Mouse (Mus musculus): ENCODE measurements around the gene Stpg4.

Gene Stpg4

DNA sequence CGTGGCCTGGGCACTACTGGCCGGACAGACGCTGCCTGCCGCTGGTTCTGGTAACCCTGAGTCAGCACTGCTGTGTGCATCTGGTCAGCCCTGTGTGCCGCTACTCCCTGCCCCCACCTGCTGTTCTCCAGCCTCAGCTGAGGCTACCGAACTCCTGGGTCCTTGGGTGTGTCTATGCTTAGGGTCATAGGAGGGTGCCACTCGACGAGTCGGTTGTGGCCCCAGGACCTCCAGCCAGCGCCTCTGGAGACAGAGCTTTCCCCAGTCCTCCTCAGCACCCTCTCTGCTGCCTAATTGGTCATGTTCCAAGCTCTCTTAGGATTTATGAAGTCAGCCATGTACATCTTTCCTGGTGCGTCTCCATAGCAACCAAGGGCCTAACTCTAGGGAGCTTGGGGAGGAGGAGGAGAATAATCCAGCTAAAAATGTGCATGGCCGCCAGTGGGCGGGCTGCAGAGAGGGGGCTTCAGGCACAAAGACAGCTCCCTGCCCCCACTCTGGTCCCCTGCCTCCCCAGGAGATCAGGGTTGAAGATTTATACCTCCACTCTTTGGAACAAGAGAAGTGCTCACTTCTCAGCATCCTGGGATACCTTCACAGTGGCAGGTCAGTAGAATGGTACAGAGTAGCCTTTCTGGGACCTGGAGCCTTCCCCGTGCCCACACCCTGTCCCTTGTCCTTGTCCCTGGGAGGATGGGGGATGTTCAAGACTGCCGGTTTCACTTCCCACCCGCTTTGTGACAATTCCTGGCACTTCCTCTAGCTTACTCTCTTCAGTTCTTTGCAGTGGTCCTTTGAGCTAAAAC lies 49.0 kb downstream of the Stpg4 start:
- DNase-seq = peak; percentile 98

DNA sequence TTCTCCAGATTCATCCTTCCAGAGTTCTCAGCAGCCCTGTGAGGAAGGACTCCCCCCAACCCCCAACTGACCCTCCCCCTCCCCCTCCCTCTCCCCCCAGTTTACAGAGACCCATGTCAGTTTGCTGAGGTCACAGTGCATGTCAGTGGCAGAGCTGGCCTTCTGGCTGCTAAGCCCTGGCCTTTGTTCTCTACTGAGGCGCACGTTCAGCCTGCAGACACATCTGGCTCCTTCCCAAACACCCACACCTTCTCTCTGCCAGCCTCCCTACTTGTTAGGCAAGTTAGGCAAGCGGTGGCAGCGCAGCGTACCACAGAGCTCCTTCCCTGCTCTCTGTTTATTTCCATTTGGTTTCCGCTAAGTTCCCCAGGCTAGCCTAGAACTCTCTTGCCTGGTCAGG lies 50.0 kb downstream of the Stpg4 start:
- DNase-seq = peak; percentile 90

DNA sequence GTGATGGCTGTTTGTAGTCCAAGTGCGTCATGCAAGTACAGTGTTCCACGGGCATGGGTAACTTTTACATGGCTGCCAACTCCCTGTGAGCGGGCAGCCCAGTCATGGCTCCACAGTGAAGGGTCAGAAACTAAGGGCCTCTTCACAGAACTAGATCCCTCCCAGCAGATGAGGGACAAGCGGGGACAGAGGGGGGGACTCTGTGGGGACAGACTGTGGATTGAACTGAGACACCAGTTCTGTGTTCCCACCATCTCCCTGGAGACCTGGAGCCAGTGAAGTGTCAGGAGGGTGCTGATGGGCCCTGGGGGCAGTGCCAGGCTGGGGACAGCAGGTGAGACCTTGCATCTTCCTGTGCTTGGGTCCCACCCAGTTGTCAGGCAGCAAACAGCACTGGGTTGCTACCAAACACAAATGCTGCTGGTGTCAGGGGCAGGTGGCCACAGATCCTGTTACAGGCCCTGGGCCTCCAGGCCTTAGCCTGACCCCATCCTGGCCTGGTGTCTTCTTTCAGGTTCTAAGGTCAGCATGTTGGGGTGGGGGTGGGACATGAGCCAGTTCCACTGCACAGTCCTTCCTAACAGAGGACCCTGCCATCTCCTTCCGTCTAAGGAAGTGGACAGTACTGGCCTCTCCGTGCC lies 50.6 kb downstream of the Stpg4 start:
- DNase-seq = peak; percentile 95

- DNase-seq = peak; percentile 97
These were observed 51.5 kb downstream of the Stpg4 start for GRCm38 (mm10) chr17:87375941-87376511.

DNA sequence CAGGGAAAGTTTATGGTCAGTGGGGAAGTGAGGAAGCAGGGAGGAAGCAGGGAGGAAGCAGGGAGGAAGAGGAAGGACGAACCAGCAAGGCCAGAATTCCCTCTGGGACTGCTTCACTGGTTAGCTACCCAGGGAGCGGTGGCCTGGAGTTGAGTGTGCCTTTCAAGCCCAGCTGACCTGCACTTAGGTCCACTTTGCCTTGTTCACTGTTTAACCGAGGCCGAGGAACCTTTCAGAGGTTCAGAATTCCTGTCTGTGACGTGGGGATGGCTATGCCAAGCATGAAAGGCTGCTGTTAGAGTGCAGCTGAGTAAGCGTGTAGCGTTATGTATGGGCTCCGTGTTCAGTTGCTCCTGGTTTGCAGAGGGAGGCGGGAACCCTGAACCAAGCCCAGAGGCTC lies 54.2 kb downstream of the Stpg4 start:
- DNase-seq = peak; percentile 87

DNA sequence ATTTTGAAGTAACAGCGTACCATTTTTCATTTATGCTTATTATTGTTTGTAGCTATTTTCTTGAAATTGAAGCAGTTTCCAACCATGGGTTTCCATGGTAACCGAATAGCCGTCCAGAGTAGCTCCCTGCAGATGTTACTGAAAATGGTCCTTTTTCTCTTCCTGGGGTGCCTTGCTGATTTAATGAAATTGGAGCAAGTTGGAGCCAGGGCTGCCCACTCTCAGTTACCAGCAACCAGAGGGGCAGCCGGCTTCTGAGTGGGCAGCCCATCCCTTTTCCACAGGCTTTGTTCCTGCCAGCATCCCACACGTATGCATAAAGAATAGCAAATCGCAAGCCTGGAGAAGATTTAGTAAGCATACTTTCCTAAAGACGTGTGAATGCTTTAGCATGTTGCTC lies 55.4 kb downstream of the Stpg4 start:
- DNase-seq = peak; percentile 79

GRCm38 (mm10) chr17:87369270-87369759 lies 58.2 kb downstream of the Stpg4 start:
- no peak for DNase-seq

GRCm38 (mm10) chr17:87368481-87368880 lies 59.1 kb downstream of the Stpg4 start:
- DNase-seq = peak; percentile 92

GRCm38 (mm10) chr17:87367640-87368039 lies 59.9 kb downstream of the Stpg4 start:
- DNase-seq = peak; percentile 99

GRCm38 (mm10) chr17:87367228-87367627 lies 60.3 kb downstream of the Stpg4 start:
- DNase-seq = peak; percentile 95

DNA sequence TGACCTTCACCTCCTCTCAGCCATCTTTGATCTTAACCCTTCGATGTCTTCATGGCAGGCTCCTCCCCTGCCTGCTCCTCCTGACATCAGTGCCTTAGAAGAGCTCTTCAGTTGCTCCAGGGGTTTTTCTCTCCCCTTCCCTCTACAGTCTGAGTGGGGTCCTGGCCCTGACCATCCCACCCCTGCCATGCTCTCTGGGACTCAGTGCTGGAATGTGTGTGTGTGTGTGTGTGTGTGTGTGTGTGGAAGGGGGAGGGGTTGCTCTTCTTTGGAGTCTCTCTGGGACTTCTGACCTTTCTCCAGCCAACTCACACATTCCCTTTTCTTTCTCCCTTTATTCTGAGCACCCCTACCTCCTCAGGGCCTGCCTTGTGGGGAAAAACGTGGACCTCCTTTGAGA lies 61.0 kb downstream of the Stpg4 start:
- DNase-seq = no peak

DNA sequence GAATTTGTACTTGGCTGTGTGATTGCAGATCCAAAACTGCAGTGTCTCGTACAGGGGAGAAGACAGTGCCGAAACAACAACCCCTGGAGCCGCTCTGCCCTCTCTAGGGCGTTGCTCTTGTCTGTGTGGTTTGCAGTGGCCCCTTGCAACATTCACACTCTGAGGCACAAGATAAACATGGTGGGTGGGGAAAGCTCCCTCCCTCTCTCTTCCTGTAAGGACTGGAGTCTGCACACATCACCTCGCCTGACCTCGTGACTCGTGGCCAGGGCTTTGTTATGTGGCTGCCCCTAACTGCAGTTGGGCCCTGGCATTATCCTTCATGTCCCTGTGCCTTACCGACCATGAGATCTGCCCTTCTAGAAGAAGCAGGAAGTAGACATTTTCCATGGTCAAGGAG lies 62.3 kb downstream of the Stpg4 start:
- peak; percentile 93 for DNase-seq

DNA sequence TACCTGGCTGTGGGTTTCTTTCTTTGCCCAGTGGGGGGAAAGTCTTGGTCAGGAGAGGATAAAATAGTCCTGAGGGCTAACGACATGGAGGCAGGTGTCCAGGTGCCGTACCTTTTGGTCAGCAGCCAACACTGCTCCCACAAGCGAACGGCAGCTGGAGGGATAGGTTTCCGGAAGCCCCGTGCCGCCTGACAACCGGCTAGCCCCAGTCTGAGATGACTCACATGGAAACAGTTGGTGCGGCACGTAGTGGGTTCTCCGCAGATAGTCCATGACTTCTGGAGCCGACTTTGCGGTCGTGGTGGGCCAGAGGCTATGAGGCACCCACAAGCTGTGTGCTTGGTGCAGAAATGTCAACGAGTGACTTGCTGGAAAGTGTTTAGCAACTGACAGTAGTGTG lies 63.4 kb downstream of the Stpg4 start:
- DNase-seq = no peak

- no peak for DNase-seq
These were observed 66.4 kb downstream of the Stpg4 start for GRCm38 (mm10) chr17:87361132-87361531.

DNA sequence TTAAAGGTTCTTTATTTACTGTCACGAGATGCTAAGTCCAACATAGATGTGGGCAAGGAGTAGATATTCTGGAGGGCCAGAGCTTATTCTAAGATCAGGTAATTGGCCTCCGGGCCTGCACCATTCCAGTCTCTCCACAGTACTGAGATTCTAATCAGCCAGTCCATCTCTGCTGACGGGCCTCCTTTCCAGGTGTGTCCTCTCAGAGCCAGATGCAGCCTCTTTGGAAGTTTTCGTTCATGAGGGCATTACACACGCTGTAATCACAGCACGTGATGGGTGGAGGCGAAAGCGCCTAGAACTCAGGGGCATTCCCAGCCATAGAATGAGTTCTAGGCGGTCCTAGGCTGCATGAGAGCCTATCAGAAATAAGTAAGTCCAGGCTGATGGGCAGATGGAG lies 70.0 kb downstream of the Stpg4 start:
- DNase-seq = no peak

- DNase-seq = no peak
These were observed 71.3 kb downstream of the Stpg4 start for GRCm38 (mm10) chr17:87356261-87356660.

DNA sequence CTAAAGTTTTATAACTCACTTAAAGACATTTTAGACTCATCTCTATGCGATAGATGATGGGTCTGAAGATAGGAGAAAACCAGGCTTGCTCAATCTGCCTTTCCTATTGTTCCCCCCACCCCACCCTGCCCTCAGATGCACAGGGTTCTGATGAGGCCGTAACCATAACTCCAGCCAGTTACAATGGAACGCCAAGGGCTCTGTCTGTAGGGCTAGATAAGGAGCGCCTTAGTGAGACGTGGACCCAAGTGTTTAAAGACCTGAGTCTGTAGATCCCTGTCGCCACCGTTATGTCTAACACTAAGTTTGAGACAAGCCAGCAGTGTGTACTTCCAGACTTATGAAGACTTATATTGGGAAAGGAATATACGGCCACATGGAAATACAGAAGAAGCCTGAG lies 72.1 kb downstream of the Stpg4 start:
- DNase-seq = no peak

- DNase-seq = peak; percentile 97
These were observed 73.7 kb downstream of the Stpg4 start for GRCm38 (mm10) chr17:87353745-87354320.

- no peak for DNase-seq
These were observed 74.7 kb downstream of the Stpg4 start for GRCm38 (mm10) chr17:87352898-87353225.

DNA sequence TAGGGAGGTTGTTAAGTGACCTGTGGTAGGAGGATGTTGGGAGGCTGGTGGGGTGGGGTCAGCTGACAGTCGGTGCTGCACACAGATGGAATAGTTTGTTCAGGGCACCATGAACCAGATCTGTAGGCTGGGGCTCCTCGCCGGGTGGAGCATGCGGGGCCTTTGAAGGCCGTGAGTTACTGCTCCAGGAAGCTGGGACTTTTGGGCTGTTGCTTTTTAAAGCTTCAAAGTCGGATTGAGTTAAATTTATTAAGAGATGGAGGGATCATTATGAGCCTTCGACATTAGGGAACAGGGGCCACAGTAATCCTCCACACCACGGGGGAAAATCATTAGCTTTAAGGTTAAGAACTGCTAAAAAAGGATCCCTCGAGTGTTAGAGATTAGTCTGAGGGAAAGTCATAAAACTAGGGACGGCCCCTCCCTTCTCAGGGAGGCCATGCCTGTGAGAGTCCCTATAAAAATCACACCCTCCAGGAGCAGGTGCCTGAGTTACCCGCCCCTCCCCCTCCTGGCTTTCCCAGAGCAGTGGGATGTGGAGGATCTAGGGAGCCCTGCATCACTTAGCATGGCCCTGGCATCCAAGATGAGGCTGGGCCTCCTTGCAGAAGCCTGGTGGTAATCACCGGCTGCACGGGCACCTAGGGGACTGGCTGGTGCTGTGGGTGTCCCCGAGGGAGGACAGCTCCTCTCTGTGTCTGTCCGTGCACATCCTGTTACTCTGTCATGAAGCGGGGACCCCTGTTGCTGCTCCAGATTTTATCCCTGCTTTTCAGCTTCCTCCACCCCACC lies 75.2 kb downstream of the Stpg4 start:
- peak; percentile 91 for DNase-seq

GRCm38 (mm10) chr17:87351241-87352105 lies 76.1 kb downstream of the Stpg4 start:
- peak; percentile 97 for DNase-seq

Measured in heart, adult 11 months (tissue).